ENCODE assay signal across 28 mouse cellular contexts in the genomic region with DNA sequence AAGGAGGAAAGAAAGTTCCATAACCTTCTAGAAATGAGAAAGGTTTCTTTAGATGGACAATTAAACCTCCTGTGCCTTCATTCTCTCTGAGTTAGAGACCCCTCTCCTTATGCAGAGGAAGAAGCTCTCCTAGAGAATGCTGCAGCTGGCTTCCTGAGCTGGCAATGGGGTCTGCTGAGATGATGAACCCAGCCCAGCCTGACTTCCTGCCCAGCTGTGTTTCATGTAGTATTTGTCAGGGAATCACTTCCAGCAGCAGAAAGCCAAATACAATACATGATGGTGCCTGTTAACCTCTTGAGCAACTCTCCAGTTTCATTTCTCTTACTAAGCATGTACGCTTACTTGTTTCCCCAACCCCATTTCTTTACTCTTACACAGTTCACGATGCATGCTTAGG. TPM values are rescaled to one million over a fixed set of nuclear protein-coding genes. Genes with fewer than 3 reads are reported as not detected.
DNase-seq lines count a peak whose midpoint lies in the region; ATAC-seq lines count a peak whose summit lies in the region.
"Had no signal": no experiment of that assay in that cellular context is flagged by ENCODE, and none has a peak within 500 bp of the region (broad histone marks: within the 10 kb centered on the region; RNA-seq: fewer than 3 reads in every experiment).

No protein-coding gene starts in this region.

- ATAC-seq in granulocyte monocyte progenitor cell, adult 5-6 weeks (replicated peaks; ENCODE audit: poor library complexity, severe bottlenecking) = peak; percentile 25
- ATAC-seq in midbrain, embryonic 13.5 days = no peak
- ATAC-seq: liver, postnatal 0 days; midbrain, embryonic 16.5 days had no signal

- H3K36me3 ChIP-seq in midbrain, embryonic 13.5 days = no peaks in the 10 kb centered on the region
- H3K36me3 ChIP-seq: forebrain, embryonic 10.5 days; stomach, embryonic 15.5 days had no signal

- no peak overlapping the region for H3K4me2 ChIP-seq in midbrain, embryonic 13.5 days (replicated peaks)
- H3K4me2 ChIP-seq: hindbrain, embryonic 14.5 days; stomach, embryonic 15.5 days had no signal

- DNase-seq in gastrocnemius, postnatal 10 days = peak; percentile 11
- no peak for DNase-seq in gastrocnemius, postnatal 25 days
- peak; percentile 39 for DNase-seq in kidney, postnatal 14 days
- no peak for DNase-seq in kidney, adult 9 months
- DNase-seq in heart, postnatal 4 days = peak; percentile 20
- DNase-seq: adrenal gland, postnatal 25 days; cerebellum, adult 11 months; cerebellum, postnatal 25 days; embryo, embryonic 11 days; kidney, postnatal 36 days; layer of hippocampus, adult 9-11 months; left cerebral cortex, postnatal 4 days; liver; liver, postnatal 0 days; right cerebral cortex, postnatal 25 days; thymus, adult 18-20 months; thymus, postnatal 4 days had no signal

- H3K27ac ChIP-seq in midbrain, embryonic 13.5 days = no peak overlapping the region
- H3K27ac ChIP-seq: forebrain, embryonic 10.5 days; hindbrain, embryonic 14.5 days; left cerebral cortex, adult 2 months; stomach, embryonic 15.5 days had no signal

- H3K27me3 ChIP-seq in midbrain, embryonic 13.5 days = no peaks in the 10 kb centered on the region
- H3K27me3 ChIP-seq: megakaryocyte, embryonic 14.5 days; stomach, embryonic 15.5 days had no signal

- no peak overlapping the region for H3K9ac ChIP-seq in midbrain, embryonic 13.5 days (replicated peaks)
- H3K9ac ChIP-seq: hindbrain, embryonic 14.5 days; liver, postnatal 0 days; stomach, embryonic 15.5 days had no signal

- H3K9me3 ChIP-seq in midbrain, embryonic 13.5 days = no peaks in the 10 kb centered on the region
- H3K9me3 ChIP-seq: forebrain, embryonic 10.5 days; megakaryocyte, embryonic 14.5 days; stomach, embryonic 15.5 days had no signal

- H3K4me3 ChIP-seq in midbrain, embryonic 13.5 days (replicated peaks) = no peak overlapping the region
- H3K4me3 ChIP-seq: forebrain, embryonic 10.5 days; left cerebral cortex, adult 2 months; megakaryocyte, embryonic 14.5 days; stomach, embryonic 15.5 days had no signal

- 93% methylated on average over 2 of the region's 2 CpGs for WGBS in midbrain, embryonic 13.5 days

- H3K4me1 ChIP-seq in midbrain, embryonic 13.5 days (replicated peaks) = 0 out of 2 replicates have a peak, but pooled peaks cover 3% of the 10 kb centered on the region
- H3K4me1 ChIP-seq: megakaryocyte, embryonic 14.5 days had no signal

RNA-seq across cellular contexts. Expression of a gene that starts 17.9 kb away (rescaled TPM):
- not detected for total RNA-seq in gastrocnemius, postnatal 10 days (2021)
- not detected for total RNA-seq in gastrocnemius, postnatal 25 days (2021)
- total RNA-seq in granulocyte monocyte progenitor cell, adult 5-6 weeks (2014; fragmentation: Nextera tagmentation) = not detected in 2 replicates
- total RNA-seq in granulocyte monocyte progenitor cell, adult 5-6 weeks (2017) = not detected in 2 replicates
- under 1 TPM in 1 of 2 experiments, not detected in 1; 0.63 TPM for total RNA-seq in heart, postnatal 4 days (2021)
- not detected in 2 replicates for polyA plus RNA-seq in midbrain, embryonic 13.5 days (2015; fragmentation: Nextera tagmentation; extraction: Ambion mirVana)
- total RNA-seq: adrenal gland, postnatal 25 days; gastrocnemius, postnatal 4 days; left cerebral cortex, adult 2 months; left cerebral cortex, postnatal 4 days; neutrophil, adult 5-6 weeks had no signal
- polyA plus RNA-seq: forebrain, embryonic 10.5 days; hindbrain, embryonic 14.5 days; intestine, embryonic 14.5 days; stomach, embryonic 15.5 days had no signal

Comparison
In these comparisons a context has a peak if more than half of its experiments do, and no peak if none do; other contexts are left out.
1. DNase-seq: peak in gastrocnemius, postnatal 10 days (single experiment), kidney, postnatal 14 days (single experiment) and heart, postnatal 4 days (single experiment); none in gastrocnemius, postnatal 25 days (single experiment) and kidney, adult 9 months (single experiment).